Mouse (Mus musculus) cerebellum, adult 11-12 months (tissue): Measurements from ENCODE around the gene March10.

Experiments used
- DNase-seq: peaks from one replicate; pipeline ENCODE4 v3.0.0; 2022

Gene March10

DNA sequence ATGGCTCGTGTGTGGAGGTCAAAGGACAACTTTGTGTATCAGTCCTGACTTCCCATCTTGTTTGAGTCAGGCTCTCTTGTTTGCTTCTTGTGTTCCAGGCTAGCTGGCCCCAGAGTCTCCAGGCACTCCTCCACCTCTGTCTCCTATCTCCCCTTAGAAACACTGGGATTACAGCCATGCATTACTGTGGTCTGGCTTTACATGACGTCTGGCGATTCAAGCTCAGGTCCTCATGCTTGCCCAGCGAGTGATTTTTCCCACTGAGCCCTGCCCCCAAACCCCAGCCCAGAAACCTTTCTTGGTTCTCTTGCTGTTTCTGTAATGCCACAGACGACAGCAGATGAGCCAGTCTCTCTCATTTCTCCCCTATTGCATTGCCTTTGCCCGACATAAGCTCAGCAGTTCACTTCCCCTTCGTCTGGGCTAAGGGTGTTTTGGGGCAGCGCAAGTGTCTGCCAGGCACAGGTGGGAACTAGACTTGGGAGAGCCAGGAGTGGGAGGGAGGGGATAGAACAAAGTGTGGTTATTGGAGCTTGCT, 8.0 kb upstream of the March10 start:
- DNase-seq, result no peak

DNA sequence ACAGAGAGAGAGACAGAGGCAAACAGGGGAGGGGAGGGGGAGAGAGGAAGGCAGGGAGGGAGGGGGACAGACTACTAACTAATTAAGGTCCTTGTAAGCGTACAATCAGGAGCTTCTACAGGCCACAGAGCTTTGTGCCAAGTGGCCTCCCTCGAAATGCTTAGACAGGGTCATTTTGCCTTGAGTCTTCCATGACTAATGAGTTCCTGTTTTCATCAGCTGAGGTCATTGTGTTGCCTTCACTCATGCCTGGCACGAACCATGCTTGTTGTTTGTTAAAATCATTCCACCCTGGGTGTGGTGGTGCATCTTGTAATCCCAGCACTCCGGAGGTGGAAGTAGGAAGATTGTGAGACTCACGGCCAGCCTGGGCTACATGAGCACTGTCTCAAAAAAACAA, 3.4 kb upstream of the March10 start:
- no peak for DNase-seq

DNA sequence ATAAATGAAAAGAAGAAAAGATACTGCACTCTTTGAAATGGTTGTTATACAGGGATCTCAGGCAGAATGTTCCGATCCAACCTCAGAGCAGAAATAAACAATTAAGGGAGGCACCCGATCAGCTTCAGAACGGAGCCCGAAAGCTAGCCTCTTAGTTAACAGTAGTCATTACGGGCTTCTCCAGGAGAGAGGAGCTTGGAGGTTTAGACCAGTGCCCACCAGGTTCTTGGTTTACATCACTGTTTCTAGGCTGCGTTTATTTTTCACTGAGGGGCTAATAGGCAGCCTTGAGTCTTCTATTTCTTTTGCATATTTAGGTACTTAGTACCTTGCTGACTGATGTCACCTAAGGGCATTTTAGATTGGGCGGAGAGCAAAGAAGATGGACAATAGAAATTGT, 506 bp upstream of the March10 start:
- no peak for DNase-seq

DNA sequence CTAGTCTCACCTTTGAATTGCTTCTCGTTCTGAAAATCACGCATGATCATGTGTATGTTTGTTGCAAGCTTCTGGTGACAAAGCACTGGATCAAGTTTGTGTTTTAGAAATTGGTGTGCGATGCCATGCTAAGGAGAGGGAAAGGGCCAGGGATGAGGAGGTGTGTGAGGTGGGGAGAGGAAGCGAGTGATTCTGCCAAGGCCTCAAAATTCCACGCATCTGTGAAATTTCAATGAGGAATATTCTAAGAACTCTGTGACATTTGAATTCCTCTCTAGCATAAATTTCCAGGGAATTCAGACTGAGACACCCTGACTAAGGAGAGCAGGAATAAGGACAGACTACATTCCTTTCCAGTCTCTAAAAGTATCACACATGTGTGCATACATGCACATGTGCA, 1.4 kb downstream of the March10 start:
- no peak for DNase-seq

DNA sequence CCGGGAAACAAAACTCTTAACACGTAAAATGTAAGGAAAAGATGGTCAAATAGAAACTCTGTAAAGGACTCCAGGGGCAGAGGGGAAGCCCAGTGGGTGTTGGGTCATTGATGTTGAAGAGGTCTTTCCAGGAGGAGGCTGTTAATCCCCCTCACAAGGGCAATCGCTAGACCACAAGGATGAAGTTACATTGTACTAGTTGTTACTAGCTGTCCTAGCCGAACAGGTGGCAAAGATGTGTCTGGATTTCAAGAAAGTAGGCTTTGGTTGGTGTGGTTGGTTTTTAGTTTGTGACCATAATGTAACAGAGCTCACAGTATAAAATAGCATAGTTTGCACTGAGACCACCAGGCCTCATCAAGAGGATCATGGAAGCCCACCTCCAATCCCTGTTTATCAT, 3.5 kb downstream of the March10 start:
- DNase-seq, result no peak

DNA sequence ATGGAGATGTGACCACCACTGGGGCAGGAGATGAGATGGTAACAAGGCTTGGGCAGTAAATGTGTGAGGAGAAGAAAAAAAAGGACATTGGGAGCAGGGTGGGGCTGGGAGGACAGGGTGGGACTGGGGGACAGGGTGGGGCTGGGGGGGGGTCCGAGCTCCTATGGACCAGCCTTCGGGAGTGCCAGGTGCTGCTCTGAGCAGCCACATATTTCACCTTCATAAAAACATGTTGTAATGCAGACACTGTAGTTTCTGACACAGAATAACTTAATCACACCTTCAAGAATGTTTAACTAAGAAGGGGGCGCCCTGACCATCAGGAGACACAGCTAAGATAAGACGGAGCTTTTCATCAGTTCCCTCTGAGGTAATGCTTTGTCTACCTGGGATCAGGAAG, 4.0 kb downstream of the March10 start:
- no peak for DNase-seq

DNA sequence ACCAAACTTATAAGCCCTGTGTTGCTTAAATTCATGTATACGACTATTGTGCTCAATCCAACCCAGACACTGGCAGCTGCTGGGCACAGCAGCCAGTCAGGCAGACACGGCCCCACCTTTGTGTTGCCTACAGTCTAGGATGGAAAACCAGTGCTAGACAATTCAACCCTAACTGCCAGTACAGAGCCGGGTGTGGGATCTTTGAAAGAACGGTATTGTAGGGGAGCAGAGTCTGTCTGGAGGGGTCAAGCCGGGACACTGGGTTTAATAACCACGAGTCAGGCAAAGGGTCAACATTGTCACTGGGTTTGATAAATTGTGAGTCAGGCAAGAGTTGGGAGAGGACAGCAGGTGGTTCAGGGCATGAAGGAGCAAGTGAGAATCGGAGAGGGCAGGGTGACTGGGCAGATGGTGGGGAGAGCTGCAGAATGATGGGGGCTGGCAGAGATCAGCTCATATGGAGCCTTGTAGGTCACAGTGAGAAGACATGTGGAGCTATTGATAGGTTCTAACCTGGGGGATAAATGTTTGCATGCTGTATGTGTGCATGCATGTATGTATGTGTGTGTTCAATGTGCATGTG, 4.9 kb downstream of the March10 start:
- DNase-seq, result no peak

DNA sequence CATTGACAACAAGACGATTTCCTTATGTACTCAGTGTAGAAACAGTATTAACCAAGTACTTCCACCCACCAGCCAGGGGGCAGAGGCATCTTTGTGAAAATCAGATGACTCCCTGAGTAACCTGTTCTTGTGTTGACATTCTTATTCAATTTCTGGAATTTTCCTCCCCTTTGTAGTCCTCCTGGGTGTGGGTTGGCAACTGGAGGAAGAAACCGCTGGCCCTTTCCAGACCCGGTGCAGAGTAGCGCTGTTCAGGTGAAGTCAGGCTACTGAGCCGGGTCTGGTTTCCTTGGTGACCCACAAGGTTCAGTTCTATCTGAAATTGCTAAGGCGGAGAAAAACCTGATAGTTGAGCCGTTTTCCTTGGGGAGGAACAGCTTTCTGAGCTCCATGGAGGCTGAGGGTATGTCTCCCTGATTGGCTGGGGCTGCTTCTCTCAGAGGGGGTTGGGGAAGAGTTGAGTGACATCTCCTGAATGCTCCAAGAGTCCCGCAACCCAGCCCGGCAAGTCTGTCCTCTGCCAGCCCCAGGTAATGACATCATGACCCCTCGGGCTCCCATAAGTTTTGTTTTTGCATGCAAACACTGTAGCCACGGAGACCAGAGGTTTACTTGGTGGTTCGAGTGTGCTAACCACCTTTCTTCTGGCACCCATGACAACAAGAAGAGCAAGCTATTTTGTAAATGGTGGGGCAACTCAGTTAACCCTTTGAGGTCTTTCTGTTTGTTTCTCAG, 6.8 kb downstream of the March10 start:
- DNase-seq, result no peak

DNA sequence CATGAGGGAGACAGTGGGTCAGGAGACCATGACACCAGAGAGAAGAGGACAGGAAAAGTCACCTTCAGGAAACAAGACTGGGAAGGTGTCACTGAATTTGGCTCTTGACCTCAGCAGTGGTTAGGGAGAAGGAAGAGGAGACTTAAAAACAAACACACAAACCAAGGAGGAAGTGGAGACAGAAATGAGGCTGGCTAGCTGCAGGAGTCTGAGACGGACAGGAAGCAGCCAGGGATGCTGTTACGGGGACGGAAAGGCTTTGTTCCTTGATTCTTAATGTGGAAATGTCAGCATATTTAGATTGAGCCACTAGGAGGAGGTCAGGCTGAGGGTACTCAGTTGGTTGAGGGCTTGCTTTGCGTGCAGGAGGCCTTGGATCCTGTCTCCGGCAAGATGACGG, 8.9 kb downstream of the March10 start:
- DNase-seq, result no peak

DNA sequence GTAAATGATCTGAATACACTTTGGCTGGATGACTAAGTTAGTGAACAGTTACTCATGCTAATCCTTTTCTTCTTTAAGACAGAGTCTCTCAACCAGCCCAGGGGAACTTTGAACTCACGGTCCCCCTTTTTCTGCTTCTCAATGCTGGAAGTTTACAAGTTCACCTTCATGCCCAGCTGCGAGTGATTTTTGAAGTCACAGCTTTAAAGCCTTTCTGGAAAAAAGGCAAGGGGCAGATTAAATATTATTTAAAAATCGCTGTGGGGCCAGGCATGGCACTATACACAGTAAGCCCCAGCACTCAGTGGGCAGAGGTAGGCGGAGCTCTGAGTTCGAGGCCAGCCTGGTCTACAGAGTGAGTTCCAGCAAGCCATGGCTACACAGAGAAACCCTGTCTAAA, 10.3 kb downstream of the March10 start:
- DNase-seq, result no peak

DNA sequence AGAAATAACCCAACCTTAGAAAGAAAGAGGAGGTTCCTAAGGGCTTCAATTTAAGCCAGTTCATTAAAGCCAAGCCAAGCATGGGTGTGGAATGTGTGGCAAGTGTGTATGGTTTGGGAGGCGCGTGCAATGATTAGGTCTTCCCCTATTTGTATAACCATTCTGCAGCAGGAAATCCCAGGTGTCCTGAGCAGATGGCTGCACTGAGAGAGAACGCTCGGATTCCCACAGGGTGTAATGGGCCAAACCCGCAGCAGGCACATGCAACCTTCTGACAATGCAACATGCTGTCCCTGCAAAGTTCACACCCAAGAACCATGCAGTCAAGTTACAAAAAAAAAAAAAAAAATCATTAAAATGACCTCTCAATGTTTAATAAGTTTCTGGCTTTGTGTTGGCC, 10.8 kb downstream of the March10 start:
- peak; percentile 9 for DNase-seq

DNA sequence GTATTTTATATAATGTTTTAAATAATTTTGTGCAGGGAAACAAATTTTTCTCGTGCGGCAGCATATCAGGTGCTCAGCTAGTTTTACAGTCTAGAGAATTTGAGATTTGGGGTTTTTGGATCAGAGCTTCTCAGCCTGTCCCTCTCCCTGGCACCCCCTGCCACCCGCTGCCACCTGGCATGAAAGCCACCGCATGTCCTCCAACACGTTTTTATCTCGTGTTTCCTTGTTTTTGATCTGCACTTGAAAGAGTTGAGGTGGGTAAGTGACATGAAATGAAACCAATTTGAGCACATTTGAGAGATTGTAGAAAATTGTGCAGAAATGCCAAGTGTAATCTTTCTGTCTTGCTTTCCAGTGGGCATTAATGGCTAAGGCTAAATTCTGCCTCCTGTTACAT, 11.6 kb downstream of the March10 start:
- DNase-seq, result no peak

DNA sequence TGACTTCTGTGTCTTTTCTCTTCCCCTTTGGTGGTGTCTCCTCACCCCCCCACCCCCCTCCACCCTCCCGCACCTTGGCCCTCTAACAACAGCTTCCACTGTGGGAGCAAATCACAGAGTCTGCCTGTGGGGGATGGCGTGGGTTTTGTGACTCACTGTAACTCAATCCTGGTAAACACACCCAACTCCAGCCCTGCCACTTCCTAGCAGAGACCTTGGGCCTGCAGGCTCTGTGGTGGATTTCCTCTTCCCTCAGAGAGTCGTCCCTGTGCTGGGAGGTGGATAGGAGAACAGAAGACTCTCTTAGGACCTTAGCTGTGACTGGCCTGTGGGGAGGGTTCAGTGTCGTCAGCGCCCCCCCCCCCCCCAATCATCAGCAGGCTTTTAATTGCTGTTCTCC, 13.0 kb downstream of the March10 start:
- DNase-seq, result no peak

DNA sequence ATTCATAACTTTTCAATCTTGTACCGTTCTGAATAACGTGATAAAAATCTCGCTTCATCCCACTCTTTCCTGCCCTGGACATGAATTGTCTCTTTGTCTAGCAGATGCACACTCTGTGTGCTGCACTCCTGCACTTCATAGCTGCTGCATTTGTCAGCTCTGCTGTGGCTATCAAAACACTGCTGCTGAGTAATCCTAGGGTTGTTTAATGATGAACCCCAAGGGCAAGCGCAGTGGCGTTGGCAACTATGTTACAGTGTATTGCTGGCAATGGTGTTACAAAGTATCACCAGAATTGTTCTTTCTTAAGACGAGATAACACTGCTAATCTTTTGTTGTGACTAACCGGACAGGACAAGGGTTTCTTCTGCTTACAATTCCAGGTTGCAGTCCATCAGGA, 16.7 kb downstream of the March10 start:
- DNase-seq, result no peak

DNA sequence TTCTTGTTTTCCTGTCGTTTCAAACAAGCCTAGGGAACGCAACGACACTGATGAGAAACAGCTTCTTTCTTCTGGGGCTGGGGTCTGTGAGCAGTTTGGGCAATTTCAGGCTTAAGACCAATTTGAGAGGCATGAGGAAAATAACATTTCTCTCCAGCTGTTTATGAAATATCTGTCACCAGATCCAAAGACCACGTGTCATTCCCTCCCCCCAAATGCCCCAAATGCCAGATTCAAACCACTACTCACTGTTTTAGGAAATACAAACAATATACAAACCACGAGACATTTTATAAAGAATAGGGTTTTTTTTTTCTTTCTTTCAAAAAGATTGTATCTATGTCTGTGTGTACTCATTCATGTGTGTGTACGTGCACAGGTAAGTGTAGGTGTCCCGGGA, 17.6 kb downstream of the March10 start:
- DNase-seq, result no peak

DNA sequence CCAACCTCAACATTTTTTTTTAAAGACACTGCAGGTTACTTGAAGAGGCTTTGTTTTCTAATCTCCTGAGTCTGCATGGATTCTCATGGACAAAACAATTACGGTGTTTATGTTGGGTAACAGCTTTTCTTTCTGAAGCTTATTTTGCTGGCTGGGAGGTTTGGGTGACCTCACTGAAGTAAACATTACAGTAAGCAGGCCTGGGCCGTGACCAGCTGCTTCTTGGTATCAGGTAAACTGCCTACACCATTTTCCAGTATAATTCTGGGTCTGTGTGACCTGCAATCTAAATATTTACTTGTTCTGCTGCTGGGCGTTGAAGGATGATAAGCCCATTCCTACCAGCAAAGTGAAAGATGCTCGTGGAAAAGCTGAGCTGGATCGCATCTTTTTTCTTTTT, 30.1 kb downstream of the March10 start:
- no peak for DNase-seq

DNA sequence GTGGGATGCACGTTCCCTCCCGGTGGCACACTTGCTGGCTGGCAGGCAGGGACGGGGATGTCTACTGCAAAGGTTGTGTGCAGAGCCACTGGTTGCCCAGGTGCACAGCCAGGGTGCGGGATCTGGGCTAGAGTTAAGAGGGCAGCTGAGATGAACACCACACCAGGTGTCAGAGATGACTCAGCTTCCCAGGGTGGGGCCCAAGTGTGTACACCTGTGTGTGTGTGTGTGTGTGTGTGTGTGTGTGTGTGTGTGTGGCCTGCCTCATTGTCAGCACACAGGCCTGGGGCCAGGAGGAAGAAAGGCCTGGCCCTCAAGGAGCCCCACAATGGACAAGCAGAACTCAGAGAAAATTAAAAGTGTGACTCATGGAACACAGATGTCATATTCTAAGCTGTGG, 31.9 kb downstream of the March10 start:
- DNase-seq, result no peak

DNA sequence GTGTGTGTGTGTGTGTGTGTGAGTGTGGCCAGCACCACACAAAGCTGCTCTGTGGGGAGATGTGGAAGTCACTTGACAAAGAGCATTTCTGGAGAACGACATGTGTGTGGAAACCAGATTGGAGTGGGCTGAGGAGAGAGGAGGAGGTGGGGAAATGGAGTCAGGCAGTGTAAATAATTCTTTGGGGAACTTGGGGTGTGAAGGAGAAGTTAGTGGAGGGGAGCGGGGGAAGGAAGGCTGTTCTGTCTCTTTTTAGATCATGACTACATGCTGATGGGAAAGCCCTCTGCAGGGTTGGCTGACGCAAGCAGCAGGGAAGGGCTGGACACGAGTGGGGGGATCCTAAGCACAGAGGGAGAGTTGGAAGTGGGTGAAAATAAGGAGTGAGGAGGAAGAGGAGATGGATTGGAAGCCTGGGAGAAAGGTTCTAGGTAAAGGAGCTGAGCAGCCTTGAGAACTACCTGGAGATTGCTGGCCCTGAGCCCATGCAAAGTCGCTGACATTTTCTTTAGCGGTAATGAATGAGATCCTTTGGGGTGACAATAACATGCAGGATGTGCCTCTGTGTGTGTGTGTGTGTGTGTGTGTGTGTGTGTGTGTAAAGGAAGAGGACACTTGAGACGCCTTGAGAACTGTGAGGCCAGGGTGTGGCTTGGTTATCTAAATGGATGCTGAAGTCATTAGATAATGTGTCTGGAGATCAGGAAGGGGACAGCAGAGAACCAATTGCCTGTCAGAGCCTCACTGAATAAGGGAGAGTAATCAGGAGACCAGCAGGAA, 35.7 kb downstream of the March10 start:
- no peak for DNase-seq

DNA sequence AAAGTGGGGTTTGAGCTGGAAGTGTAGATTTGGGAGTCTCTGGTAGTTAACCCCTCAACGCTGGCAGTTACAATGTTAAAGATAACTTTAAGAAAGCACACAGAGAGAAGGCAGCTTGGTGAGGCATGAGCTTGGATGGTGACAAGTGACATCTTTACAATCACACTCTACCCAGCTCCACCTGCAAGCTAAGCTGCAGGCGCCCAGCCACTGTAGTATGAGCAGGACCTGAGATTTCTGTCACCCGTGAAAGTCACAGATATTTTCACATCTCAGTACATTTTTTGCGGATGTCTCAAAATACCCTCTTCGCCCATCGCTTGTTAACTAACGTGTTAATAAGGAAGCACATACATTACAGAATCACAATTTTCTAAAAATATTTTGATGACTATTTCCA, 36.6 kb downstream of the March10 start:
- no peak for DNase-seq

DNA sequence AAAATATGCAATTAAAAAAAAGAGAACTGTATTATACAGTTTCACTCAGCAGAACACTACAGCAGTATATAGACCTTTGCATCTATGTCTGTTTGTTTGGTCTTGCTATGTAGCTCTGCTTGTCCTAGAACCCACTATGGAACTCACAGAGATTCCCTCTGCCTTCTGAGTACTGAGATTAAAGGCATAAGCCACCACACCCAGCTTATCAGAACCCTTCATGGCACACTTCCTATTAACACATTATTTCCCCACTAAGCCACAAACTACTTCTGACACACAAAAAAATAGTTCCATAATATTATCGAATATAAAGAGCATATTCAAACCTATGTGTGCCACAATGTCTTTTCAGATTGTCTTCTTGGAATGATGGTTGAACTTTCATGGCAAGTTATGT, 42.5 kb downstream of the March10 start:
- DNase-seq, result no peak

DNA sequence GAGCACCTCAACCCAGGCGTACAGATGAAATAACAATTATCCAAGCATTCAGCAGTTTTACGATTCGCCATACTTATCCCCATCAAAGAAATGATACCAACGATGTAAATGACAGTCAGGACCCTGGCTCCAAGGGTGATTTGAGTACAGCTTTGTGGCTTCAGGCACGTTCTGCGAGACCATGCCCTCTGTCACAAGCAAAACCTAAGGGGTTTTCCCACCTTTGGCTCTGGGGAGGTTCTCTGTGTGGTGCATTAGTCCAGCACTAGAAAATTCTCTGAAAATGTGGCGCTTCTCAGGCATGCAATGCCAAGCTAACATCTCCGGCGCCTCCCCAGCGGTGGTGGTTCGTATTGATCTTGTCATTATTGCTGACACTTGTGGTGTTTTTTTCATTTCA, 47.1 kb downstream of the March10 start:
- no peak for DNase-seq

DNA sequence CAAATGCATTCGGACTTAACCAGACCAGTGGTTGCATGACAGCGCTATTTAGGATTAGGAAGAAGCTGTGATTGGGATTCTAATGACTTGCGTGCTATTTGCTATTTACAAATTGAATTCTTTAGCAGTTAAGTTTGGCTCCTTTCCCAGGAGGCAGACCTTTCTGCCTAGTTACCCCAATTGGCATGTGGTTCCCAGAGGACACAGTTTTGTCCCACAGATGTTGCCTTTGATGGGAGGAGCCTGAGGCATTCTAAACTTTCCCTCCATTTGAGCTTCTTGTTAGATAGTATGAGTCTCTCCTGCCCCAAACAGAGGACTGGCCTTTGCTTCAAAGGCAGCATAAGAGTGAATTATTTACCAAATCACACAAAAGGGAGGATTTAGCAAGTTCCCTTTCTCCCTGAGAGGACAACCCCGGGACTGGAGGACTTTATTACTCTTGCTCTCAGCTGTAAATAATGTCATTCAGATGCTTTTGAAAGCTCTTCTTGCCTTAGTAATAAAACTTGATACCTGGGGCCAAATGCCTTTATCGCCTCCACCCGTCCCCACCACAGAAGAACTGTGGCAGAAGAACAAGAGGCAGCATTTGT, 48.6 kb downstream of the March10 start:
- no peak for DNase-seq

DNA sequence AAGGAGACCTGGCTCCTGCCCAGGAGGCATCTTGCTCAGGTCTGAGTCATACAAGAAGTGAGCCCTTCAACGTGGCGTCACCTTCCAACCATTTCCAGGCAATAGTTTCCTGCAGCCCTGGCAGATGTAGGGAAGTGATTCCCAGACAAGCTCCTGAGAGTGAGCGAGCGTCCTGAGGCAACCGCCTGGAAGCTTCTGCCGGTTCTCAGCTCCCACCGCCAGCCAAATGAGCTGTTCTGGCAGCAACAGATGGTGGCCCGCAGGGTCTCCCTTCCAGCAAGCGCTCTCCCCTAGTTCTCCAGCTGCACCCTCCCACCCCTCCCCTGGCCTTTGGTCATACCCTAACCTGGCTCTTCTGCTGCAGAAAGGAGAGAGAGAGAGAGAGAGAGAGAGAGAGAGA, 54.2 kb downstream of the March10 start:
- no peak for DNase-seq

DNA sequence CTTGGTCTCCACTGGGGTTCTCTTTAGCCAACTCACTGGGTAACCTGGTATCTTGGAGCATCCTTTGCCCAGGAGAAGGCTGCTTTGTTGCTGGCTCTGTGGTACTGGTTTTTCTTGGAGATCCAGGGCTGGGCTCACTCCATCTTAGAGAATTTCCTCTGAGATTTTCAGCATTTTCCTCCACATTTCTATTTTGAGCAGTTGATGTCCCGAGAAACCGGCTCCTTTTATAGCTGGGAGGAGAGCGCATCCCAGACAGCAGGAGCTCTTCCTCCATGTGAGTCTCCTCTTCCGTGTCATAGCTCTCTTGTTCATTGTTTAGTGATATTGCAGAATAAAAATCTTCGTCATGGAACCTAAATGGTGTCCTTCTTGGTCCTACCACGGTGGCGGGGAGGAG, 66.2 kb downstream of the March10 start:
- no peak for DNase-seq
